ENCODE assay signal across 37 mouse cellular contexts in the genomic region with DNA sequence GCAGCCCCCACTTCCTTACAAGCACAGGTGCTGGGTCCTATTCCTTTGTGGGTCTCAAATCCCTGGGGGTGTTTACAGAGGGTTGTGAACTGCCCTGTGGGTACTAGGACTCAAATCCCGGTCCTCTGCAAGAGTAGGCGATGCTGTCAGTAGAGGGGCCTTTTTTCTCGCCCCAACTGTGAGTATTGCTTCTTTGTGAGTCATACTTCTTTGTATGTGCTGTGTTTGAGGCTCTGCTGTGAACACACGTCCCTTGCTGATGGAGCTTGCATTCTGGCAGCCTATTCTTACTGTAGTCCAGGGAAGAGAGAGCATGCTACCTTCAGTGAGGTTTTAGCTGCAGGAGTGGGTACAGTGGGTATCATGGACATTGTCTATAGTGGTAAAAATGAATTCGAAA. TPM values are rescaled to one million over a fixed set of nuclear protein-coding genes. Genes with fewer than 3 reads are reported as not detected.
A peak's percentile ranks its signal among the peaks of the same experiment; 100 is the strongest.
DNase-seq lines count a peak whose midpoint lies in the region; ATAC-seq and TF ChIP-seq lines count a peak whose summit lies in the region.
"Had no signal": no experiment of that assay in that cellular context is flagged by ENCODE, and none has a peak within 500 bp of the region (broad histone marks: within the 10 kb centered on the region; RNA-seq: fewer than 3 reads in every experiment).

No protein-coding gene starts in this region.

- H3K4me1 ChIP-seq in heart, adult 2 months (ENCODE audit: control insufficient read depth, insufficient read depth, low read length): peaks cover 3% of the 10 kb centered on the region
- peaks cover 5% of the 10 kb centered on the region for H3K4me1 ChIP-seq in midbrain, embryonic 11.5 days (ENCODE audit: control insufficient read depth, insufficient read depth, low read length)
- H3K4me1 ChIP-seq in midbrain, embryonic 15.5 days: peaks cover 22% of the 10 kb centered on the region
- peaks cover 7% of the 10 kb centered on the region; the same call in 1 of the 2 replicates for H3K4me1 ChIP-seq in olfactory bulb, adult 2 months (ENCODE audit: control insufficient read depth, insufficient read depth, low read length)

- ATAC-seq in midbrain, embryonic 11.5 days (ENCODE audit: low FRiP score): no peak
- ATAC-seq in midbrain, embryonic 15.5 days (replicated peaks): no peak
- ATAC-seq: forebrain, embryonic 15.5 days; hindbrain, postnatal 0 days; Patski had no signal

- no peak overlapping the region for H3K4me3 ChIP-seq in heart, adult 2 months
- H3K4me3 ChIP-seq in layer of hippocampus, adult 2 months: peak overlapping the region; percentile 22; the same call in 1 of the 2 replicates
- no peak overlapping the region for H3K4me3 ChIP-seq in midbrain, embryonic 11.5 days (ENCODE audit: low read depth, low read length)
- H3K4me3 ChIP-seq in midbrain, embryonic 15.5 days: no peak overlapping the region
- H3K4me3 ChIP-seq in olfactory bulb, adult 2 months (ENCODE audit: insufficient read depth, low read depth, low read length): peak overlapping the region; percentile 23; the same call in 1 of the 2 replicates
- H3K4me3 ChIP-seq: embryonic facial prominence, embryonic 10.5 days; embryonic facial prominence, embryonic 13.5 days; erythroblast, embryonic 14.5 days; forebrain, embryonic 12.5 days; forebrain, embryonic 15.5 days; gastrocnemius, adult 2 months; heart, embryonic 10.5 days; heart, embryonic 13.5 days had no signal

- intact Hi-C loops in heart, adult 2 months (cut with DNase I): no loop called here

- no peaks in the 10 kb centered on the region for H3K27me3 ChIP-seq in heart, adult 2 months (ENCODE audit: control insufficient read depth, insufficient read depth, low read length)
- no peaks in the 10 kb centered on the region for H3K27me3 ChIP-seq in midbrain, embryonic 11.5 days (ENCODE audit: control insufficient read depth, insufficient read depth, low read length)
- no peaks in the 10 kb centered on the region for H3K27me3 ChIP-seq in midbrain, embryonic 15.5 days (replicated peaks)
- H3K27me3 ChIP-seq: embryonic facial prominence, embryonic 13.5 days; forebrain, embryonic 15.5 days; heart, embryonic 13.5 days; Patski had no signal

- H3K4me2 ChIP-seq in midbrain, embryonic 11.5 days: no peak overlapping the region
- no peak overlapping the region for H3K4me2 ChIP-seq in midbrain, embryonic 15.5 days
- H3K4me2 ChIP-seq: embryonic facial prominence, embryonic 13.5 days; forebrain, embryonic 12.5 days; forebrain, embryonic 15.5 days; heart, embryonic 13.5 days; hindbrain, embryonic 14.5 days had no signal

- no peak for TF ChIP-seq CTCF in heart, adult 2 months (IDR thresholded peaks at IDR 0.05)
- TF ChIP-seq CTCF in layer of hippocampus, adult 2 months (conservative IDR thresholded peaks at IDR 0.05): no peak
- no peak for TF ChIP-seq CTCF in olfactory bulb, adult 2 months (IDR thresholded peaks at IDR 0.05; ENCODE audit: insufficient read depth, low read depth, low read length)

- no peaks in the 10 kb centered on the region for H3K79me2 ChIP-seq in heart, adult 2 months (replicated peaks; ENCODE audit: control insufficient read depth, insufficient read depth, low read length)

- DNase-seq in heart, adult 11 months: peak; percentile 83
- DNase-seq in heart, adult 2 months: no peak
- DNase-seq in layer of hippocampus, adult 2 months (ENCODE audit: low spot score in 2 of 2): no peak
- no peak for DNase-seq in layer of hippocampus, adult 18-20 months (ENCODE audit: low spot score in 2 of 2)
- peak; percentile 28 for DNase-seq in midbrain, embryonic 11.5 days (ENCODE audit: low spot score, missing footprints)
- DNase-seq: adrenal gland, postnatal 14 days; cerebellum, adult 11-12 months; cerebellum, adult 8-10 months; cerebellum, postnatal 10 days; cerebellum, postnatal 36 days; embryo, embryonic 11 days; gastrocnemius, adult 2 months; gastrocnemius, postnatal 14 days; heart, adult 18-20 months; heart, postnatal 14 days; heart, postnatal 4 days had no signal

- no peak overlapping the region for H3K27ac ChIP-seq in heart, adult 2 months
- H3K27ac ChIP-seq in layer of hippocampus, adult 2 months: no peak overlapping the region
- H3K27ac ChIP-seq in midbrain, embryonic 11.5 days (ENCODE audit: low read depth, low read length): no peak overlapping the region
- H3K27ac ChIP-seq in midbrain, embryonic 15.5 days: no peak overlapping the region
- peak overlapping the region; percentile 16 for H3K27ac ChIP-seq in olfactory bulb, adult 2 months (ENCODE audit: insufficient read depth, low read depth, low read length)
- H3K27ac ChIP-seq: embryonic facial prominence, embryonic 10.5 days; embryonic facial prominence, embryonic 13.5 days; forebrain, embryonic 12.5 days; forebrain, embryonic 15.5 days; gastrocnemius, adult 2 months; heart, embryonic 10.5 days; heart, embryonic 13.5 days; hindbrain, embryonic 14.5 days; hindbrain, postnatal 0 days had no signal

- TF ChIP-seq POLR2A in heart, adult 2 months (IDR thresholded peaks at IDR 0.05; ENCODE audit: insufficient read depth, low read depth, low read length): no peak
- TF ChIP-seq POLR2A in olfactory bulb, adult 2 months (IDR thresholded peaks at IDR 0.05; ENCODE audit: insufficient read depth, low read depth, low read length): no peak

- no peaks in the 10 kb centered on the region for H3K9me3 ChIP-seq in midbrain, embryonic 11.5 days (ENCODE audit: control insufficient read depth, low read length)
- no peaks in the 10 kb centered on the region for H3K9me3 ChIP-seq in midbrain, embryonic 15.5 days
- H3K9me3 ChIP-seq: embryonic facial prominence, embryonic 10.5 days; embryonic facial prominence, embryonic 13.5 days; forebrain, embryonic 12.5 days; forebrain, embryonic 15.5 days; G1E; heart, embryonic 10.5 days; heart, embryonic 13.5 days had no signal

- H3K36me3 ChIP-seq in heart, adult 2 months (ENCODE audit: control insufficient read depth, insufficient read depth, low read length): no peaks in the 10 kb centered on the region
- H3K36me3 ChIP-seq in midbrain, embryonic 11.5 days (ENCODE audit: control insufficient read depth, insufficient read depth, low read length): no peaks in the 10 kb centered on the region
- H3K36me3 ChIP-seq in midbrain, embryonic 15.5 days (replicated peaks): no peaks in the 10 kb centered on the region
- H3K36me3 ChIP-seq: embryonic facial prominence, embryonic 13.5 days; forebrain, embryonic 12.5 days; forebrain, embryonic 15.5 days; heart, embryonic 13.5 days had no signal

- WGBS in heart, adult 2 months: 77% methylated on average over 5 of the region's 5 CpGs
- 86% methylated on average over 5 of the region's 5 CpGs for WGBS in midbrain, embryonic 11.5 days
- WGBS in midbrain, embryonic 15.5 days: 82% methylated on average over 5 of the region's 5 CpGs
- 40% methylated on average over 5 of the region's 5 CpGs for WGBS in olfactory bulb, adult 2 months

- TF ChIP-seq EP300 in heart, adult 2 months (IDR thresholded peaks at IDR 0.05; ENCODE audit: insufficient read depth, low read depth, low read length): no peak

- H3K9ac ChIP-seq in heart, adult 2 months (ENCODE audit: low read depth, low read length): no peak overlapping the region
- H3K9ac ChIP-seq in midbrain, embryonic 11.5 days (ENCODE audit: low read length): no peak overlapping the region
- no peak overlapping the region for H3K9ac ChIP-seq in midbrain, embryonic 15.5 days
- H3K9ac ChIP-seq: embryonic facial prominence, embryonic 13.5 days; forebrain, embryonic 12.5 days; forebrain, embryonic 15.5 days; heart, embryonic 13.5 days; hindbrain, embryonic 14.5 days had no signal

RNA-seq across cellular contexts. Expression of a gene that starts 4.3 kb away (rescaled TPM):
- 10 to 100 TPM; 12.0 to 12.4 TPM for total RNA-seq in heart, adult 2 months (2021)
- polyA plus RNA-seq in heart, adult 2 months (2012; rRNA removed): 10.3 and 15.3 TPM in 2 replicates
- total RNA-seq in layer of hippocampus, adult 2 months (2021): 10 to 100 TPM; 67.1 to 72.1 TPM
- total RNA-seq in layer of hippocampus, adult 18-20 months (2021): 10 to 100 TPM; 59.0 to 61.1 TPM
- polyA plus RNA-seq in midbrain, embryonic 11.5 days (2014; fragmentation: Nextera tagmentation; extraction: Ambion mirVana): 9.0 and 9.7 TPM in 2 replicates
- polyA plus RNA-seq in midbrain, embryonic 15.5 days (2015; fragmentation: Nextera tagmentation; extraction: Ambion mirVana): 18.1 and 18.6 TPM in 2 replicates
- polyA plus RNA-seq in olfactory bulb, adult 2 months (2012; ENCODE audit: insufficient read depth, insufficient read length, low replicate concordance, missing spikeins): 157 TPM in 1 of 2 replicates, not detected in the other

RNA-seq across cellular contexts. Expression of a gene that starts 39.2 kb away (rescaled TPM):
- total RNA-seq in heart, adult 2 months (2021): not detected
- 0.23 and 0.31 TPM in 2 replicates for polyA plus RNA-seq in heart, adult 2 months (2012; rRNA removed)
- total RNA-seq in layer of hippocampus, adult 2 months (2021): not detected
- total RNA-seq in layer of hippocampus, adult 18-20 months (2021): not detected
- polyA plus RNA-seq in midbrain, embryonic 11.5 days (2014; fragmentation: Nextera tagmentation; extraction: Ambion mirVana): not detected in 2 replicates
- polyA plus RNA-seq in midbrain, embryonic 15.5 days (2015; fragmentation: Nextera tagmentation; extraction: Ambion mirVana): not detected in 2 replicates
- not detected in 2 replicates for polyA plus RNA-seq in olfactory bulb, adult 2 months (2012; ENCODE audit: insufficient read depth, insufficient read length, low replicate concordance, missing spikeins)
- total RNA-seq: adrenal gland, adult 2 months; adrenal gland, postnatal 14 days; adrenal gland, postnatal 4 days; CH12.LX; gastrocnemius, adult 2 months; gastrocnemius, postnatal 14 days; gastrocnemius, postnatal 4 days; heart, adult 18-20 months; heart, postnatal 14 days; heart, postnatal 4 days; hindbrain, postnatal 0 days had no signal
- polyA plus RNA-seq: adrenal gland, adult 2 months; brain, embryonic 14.5 days; cortical plate, adult 2 months; embryonic facial prominence, embryonic 10.5 days; embryonic facial prominence, embryonic 13.5 days; erythroblast, embryonic 14.5 days; forebrain, embryonic 12.5 days; forebrain, embryonic 15.5 days; G1E; heart, embryonic 10.5 days; heart, embryonic 13.5 days; heart, embryonic 16.5 days; hindbrain, embryonic 11.5 days; hindbrain, embryonic 14.5 days; hindbrain, postnatal 0 days; Patski had no signal

Comparison
In these comparisons a context has a peak if more than half of its experiments do, and no peak if none do; other contexts are left out.
1. DNase-seq: peak in heart, adult 11 months (single experiment) and midbrain, embryonic 11.5 days (single experiment); none in heart, adult 2 months (0 of 2), layer of hippocampus, adult 2 months (0 of 2) and layer of hippocampus, adult 18-20 months (0 of 2).
2. H3K4me3 ChIP-seq: peak in layer of hippocampus, adult 2 months (single experiment) and olfactory bulb, adult 2 months (single experiment); none in heart, adult 2 months (single experiment), midbrain, embryonic 11.5 days (single experiment) and midbrain, embryonic 15.5 days (single experiment).